22 mouse cellular contexts compared by ENCODE assay signal in genomic region chr14:52442690-52443089, GRCm38 (mm10). TPM values are rescaled to one million over a fixed set of nuclear protein-coding genes. Genes with fewer than 3 reads are reported as not detected.
"Had no signal": no experiment of that assay in that cellular context is flagged by ENCODE, and none has a peak within 500 bp of the region (broad histone marks: within the 10 kb centered on the region; RNA-seq: fewer than 3 reads in every experiment).

Olfr1509 (plus strand) TSS chr14:52442990.

- DNase-seq: cerebellum, adult 8-10 months; cerebellum, adult 9-10 months; cerebellum, adult 9-11 months; cerebellum, postnatal 10 days; cerebellum, postnatal 14 days; cerebellum, postnatal 25 days; cerebellum, postnatal 36 days; embryo, embryonic 11 days; forebrain, postnatal 0 days; gastrocnemius, adult 2 months; gastrocnemius, postnatal 10 days; gastrocnemius, postnatal 14 days; gastrocnemius, postnatal 25 days; gastrocnemius, postnatal 36 days; heart, adult 18-20 months; heart, adult 2 months had no signal

RNA-seq across cellular contexts. Expression of gene Olfr1509, which starts in this region (rescaled TPM):
- total RNA-seq: common myeloid progenitor, adult 5-6 weeks; forebrain, postnatal 0 days; gastrocnemius, adult 18-20 months; gastrocnemius, adult 2 months; gastrocnemius, adult 8-10 months; gastrocnemius, postnatal 10 days; gastrocnemius, postnatal 14 days; gastrocnemius, postnatal 25 days; gastrocnemius, postnatal 36 days; gastrocnemius, postnatal 4 days; granulocyte monocyte progenitor cell, adult 5-6 weeks; heart, adult 18-20 months; heart, adult 2 months; heart, adult 8-10 months had no signal
